Mouse (Mus musculus): Measurements from ENCODE around the gene Evx2. TPM values are rescaled to one million over a fixed set of nuclear protein-coding genes. Genes with fewer than 3 reads are reported as not detected.

Gene Evx2
- polyA plus RNA-seq, 3 experiments from 2014 or later: not detected

GRCm38 (mm10) chr2:74663291-74663925 is 4.1 kb upstream of the Evx2 start:
- peak; percentile 39 for ATAC-seq

GRCm38 (mm10) chr2:74661685-74662084 is 2.3 kb upstream of the Evx2 start:
- ATAC-seq: no peak

GRCm38 (mm10) chr2:74660421-74661375 is 1.3 kb upstream of the Evx2 start:
- ATAC-seq: no peak

- ATAC-seq: no peak
Observed at GRCm38 (mm10) chr2:74658667-74659371, 538 bp downstream of the Evx2 start.

- ATAC-seq: no peak
Observed at GRCm38 (mm10) chr2:74658024-74658666, 1.2 kb downstream of the Evx2 start.

- ATAC-seq: peak; percentile 46
Observed at GRCm38 (mm10) chr2:74657251-74658023, 1.9 kb downstream of the Evx2 start.

GRCm38 (mm10) chr2:74656632-74657021 is 2.7 kb downstream of the Evx2 start:
- ATAC-seq: no peak

GRCm38 (mm10) chr2:74655821-74656631 is 3.3 kb downstream of the Evx2 start:
- peak; percentile 58 for ATAC-seq

- no peak for ATAC-seq
Observed at GRCm38 (mm10) chr2:74655420-74655781, 4.0 kb downstream of the Evx2 start.

GRCm38 (mm10) chr2:74654743-74655419 is 4.5 kb downstream of the Evx2 start:
- ATAC-seq: no peak

- ATAC-seq: no peak
Observed at GRCm38 (mm10) chr2:74653781-74654535, 5.4 kb downstream of the Evx2 start.

GRCm38 (mm10) chr2:74652996-74653340 is 6.4 kb downstream of the Evx2 start:
- ATAC-seq: no peak

- ATAC-seq: no peak
Observed at GRCm38 (mm10) chr2:74647082-74647864, 12.1 kb downstream of the Evx2 start.

- ATAC-seq: no peak
Observed at GRCm38 (mm10) chr2:74645631-74646030, 13.7 kb downstream of the Evx2 start.

GRCm38 (mm10) chr2:74642431-74642830 is 16.9 kb downstream of the Evx2 start:
- ATAC-seq: no peak

GRCm38 (mm10) chr2:74635412-74635811 is 23.9 kb downstream of the Evx2 start:
- ATAC-seq: no peak

- no peak for ATAC-seq
Observed at GRCm38 (mm10) chr2:74620368-74620767, 39.0 kb downstream of the Evx2 start.

- no peak for ATAC-seq
Observed at GRCm38 (mm10) chr2:74619676-74620246, 39.6 kb downstream of the Evx2 start.

- ATAC-seq: no peak
Observed at GRCm38 (mm10) chr2:74617706-74618105, 41.7 kb downstream of the Evx2 start.

Data from inflammation-experienced regulatory T-cells, adult 6 months (primary cell).